Mouse (Mus musculus) heart, adult 2 months (tissue): ENCODE results near the gene Ppp1r18. TPM values are rescaled to one million over a fixed set of nuclear protein-coding genes. Genes with fewer than 3 reads are reported as not detected.

ENCODE experiments used
- DNase-seq, 2 experiments: peaks; one replicate each; pipeline ENCODE4 v3.0.0; 2021
- H3K27ac ChIP-seq: fragments of 200-600 bp; 2 replicates; pipeline ENCODE4 v1.8.1; 2022
- H3K27me3 ChIP-seq: fragments of 200-500 bp; 2 replicates; pipeline ENCODE4 v1.6.1; 2012; ENCODE audit warnings: mild to moderate bottlenecking, low read length, inconsistent platforms, mixed read lengths; ENCODE audit not compliant: control insufficient read depth, insufficient read depth
- H3K36me3 ChIP-seq: fragments of 200-500 bp; 2 replicates; pipeline ENCODE4 v1.6.1; 2012; ENCODE audit warnings: low read length, inconsistent platforms; ENCODE audit not compliant: control insufficient read depth, insufficient read depth
- H3K4me1 ChIP-seq: fragments of 200-500 bp; 2 replicates; pipeline ENCODE4 v1.6.1; 2011; ENCODE audit warnings: low read length; ENCODE audit not compliant: control insufficient read depth, insufficient read depth
- H3K4me3 ChIP-seq: fragments of 200-600 bp; 2 replicates; pipeline ENCODE4 v1.8.1; 2022
- H3K79me2 ChIP-seq: fragments of 200-500 bp; replicated peaks from 2 replicates; pipeline ENCODE4 v1.6.1; 2012; ENCODE audit warnings: mild to moderate bottlenecking, inconsistent platforms, low read length, moderate library complexity, mixed read lengths; ENCODE audit not compliant: control insufficient read depth, insufficient read depth
- H3K9ac ChIP-seq: fragments of 200-500 bp; 2 replicates; pipeline ENCODE4 v1.6.1; 2012; ENCODE audit warnings: low read depth, mild to moderate bottlenecking, control low read depth, inconsistent platforms, low read length, mixed read lengths
- CTCF ChIP-seq: fragments of 200-600 bp; IDR thresholded peaks from 2 replicates; pipeline ENCODE4 v1.8.1; 2022; ENCODE audit warnings: antibody characterized with exemption, mild to moderate bottlenecking, moderate library complexity
- EP300 ChIP-seq: fragments of 200-500 bp; IDR thresholded peaks from 2 replicates; pipeline ENCODE4 v1.6.1; 2011; ENCODE audit warnings: low read depth, low read length, control low read depth; ENCODE audit not compliant: insufficient read depth
- POLR2A ChIP-seq: fragments of 200-500 bp; IDR thresholded peaks from 2 replicates; pipeline ENCODE4 v1.6.1; 2011; ENCODE audit warnings: mild to moderate bottlenecking, low read depth, low read length, control low read depth; ENCODE audit not compliant: insufficient read depth
- WGBS: fragments of 180-500 bp; shearing (Covaris S2); methylation state at CpG from one replicate; pipeline ENCODE4 v1.1.7; 2018; 5-methylcytosine and 5-hydroxymethylcytosine counted together
- intact Hi-C: fragments of 180-260 bp; cut with DNase I; formaldehyde crosslinking; loops from one replicate; pipeline ENCODE4 v1.15.1; 2025
- microRNA-seq, 2 experiments: library from miRNA; unstranded; fragments of <30 nt; microRNA quantifications; one replicate each; pipeline ENCODE4 v1.2.0; 2021
- polyA plus RNA-seq: library from polyadenylated mRNA; depleted of rRNA; stranded (reverse); fragments of >200 nt; gene quantifications from 2 replicates; pipeline ENCODE4 v1.2.3, GENCODE M21; 2012; rRNA removed
- total RNA-seq, 2 experiments: library from RNA; stranded (reverse); gene quantifications; 2 replicates each; pipeline ENCODE4 v1.2.3; 2021

The Ppp1r18 gene
- total and polyA plus RNA-seq, 3 experiments = 12.8 to 21.3 (median 18.6) TPM

- WGBS = 19% methylated on average over 6 of the region's 6 CpGs
- Histone ChIP-seq H3K36me3 (peaks cover 11% of the 10 kb centered on the region), H3K4me3 (peak overlapping the region; percentile 79), H3K9ac (no peak overlapping the region), H3K79me2 (no peaks in the 10 kb centered on the region), H3K4me1 (peaks cover 8% of the 10 kb centered on the region), H3K27ac (peak overlapping the region; percentile 100), H3K27me3 (no peaks in the 10 kb centered on the region)
- no peak; the same call in 1 of the 2 replicates for TF ChIP-seq EP300
- no peak for TF ChIP-seq CTCF
- no peak for TF ChIP-seq POLR2A
- no peak for DNase-seq
- intact Hi-C loops = loop anchor here (2.0 kb wide), 1 partner anchor 59 kb away; the partner anchor contains the start of gene Gnl1
Measured at GRCm38 (mm10) chr17:35919864-35920301, 54.5 kb downstream of the Ppp1r18 start.

GRCm38 (mm10) chr17:35920384-35920783 is 55.0 kb downstream of the Ppp1r18 start:
- 0 out of 2 replicates have a peak, but pooled peaks have one; percentile 7 for TF ChIP-seq EP300
- TF ChIP-seq POLR2A = no peak; the same call in 1 of the 2 replicates
- TF ChIP-seq CTCF = no peak
- peaks cover 11% of the 10 kb centered on the region for H3K36me3 ChIP-seq
- H3K4me3 ChIP-seq = no peak overlapping the region
- peak overlapping the region; percentile 100 for H3K27ac ChIP-seq
- H3K79me2 ChIP-seq = no peaks in the 10 kb centered on the region
- DNase-seq = no peak
- H3K4me1 ChIP-seq = peaks cover 8% of the 10 kb centered on the region
- intact Hi-C loops = no loop called here
- WGBS = 50% methylated on average over 1 of the region's 1 CpGs
- H3K9ac ChIP-seq = no peak overlapping the region
- H3K27me3 ChIP-seq = no peaks in the 10 kb centered on the region

DNA sequence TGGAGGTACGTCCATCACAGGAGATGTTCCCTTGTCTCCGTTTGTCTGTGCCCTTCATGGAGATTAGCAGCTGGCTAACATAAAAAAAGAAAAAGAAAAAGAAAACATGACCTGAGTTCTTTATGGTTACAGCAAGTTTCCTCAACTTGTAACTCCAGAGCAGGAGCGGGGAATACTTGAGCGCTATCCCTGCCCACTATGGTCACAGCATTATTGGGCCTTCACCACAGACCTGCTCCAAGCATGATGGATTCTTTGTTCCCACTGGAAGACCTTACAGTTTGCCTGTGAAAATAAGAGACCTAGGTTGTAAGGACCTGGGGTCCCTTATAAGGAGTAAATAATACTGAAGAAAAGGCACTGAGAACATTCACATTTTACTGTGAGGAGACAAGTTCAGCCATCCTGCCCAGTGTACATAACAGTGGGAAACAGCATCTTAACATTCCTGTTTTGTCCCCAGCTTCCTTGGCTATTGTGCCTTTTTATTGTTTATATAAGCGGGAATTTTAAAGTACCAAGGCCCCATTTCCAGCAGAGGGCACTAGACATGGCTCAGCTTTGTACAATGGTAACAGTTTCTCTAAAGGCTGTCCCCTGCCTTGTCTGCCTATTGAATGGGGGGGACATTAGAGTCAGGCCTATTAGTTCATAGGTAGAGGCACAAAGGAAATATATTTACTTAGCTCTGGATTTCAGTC is 55.6 kb downstream of the Ppp1r18 start:
- DNase-seq = no peak
- intact Hi-C loops = no loop called here
- H3K79me2 ChIP-seq = no peaks in the 10 kb centered on the region
- H3K27me3 ChIP-seq = no peaks in the 10 kb centered on the region
- peak overlapping the region; percentile 100 for H3K27ac ChIP-seq
- TF ChIP-seq POLR2A (0 out of 2 replicates have a peak, but pooled peaks have one; percentile 31), CTCF (peak; percentile 74), EP300 (no peak)
- H3K4me3 ChIP-seq = no peak overlapping the region
- 68% methylated on average over 5 of the region's 5 CpGs for WGBS
- H3K4me1 ChIP-seq = peaks cover 6% of the 10 kb centered on the region
- H3K36me3 ChIP-seq = peaks cover 11% of the 10 kb centered on the region
- no peak overlapping the region for H3K9ac ChIP-seq

GRCm38 (mm10) chr17:35921710-35922109 is 56.3 kb downstream of the Ppp1r18 start:
- no peak for DNase-seq
- Histone ChIP-seq H3K27me3 (no peaks in the 10 kb centered on the region), H3K4me1 (peaks cover 6% of the 10 kb centered on the region), H3K9ac (no peak overlapping the region), H3K27ac (no peak overlapping the region), H3K79me2 (no peaks in the 10 kb centered on the region), H3K36me3 (peaks cover 11% of the 10 kb centered on the region), H3K4me3 (no peak overlapping the region)
- TF ChIP-seq EP300 (no peak), CTCF (no peak), POLR2A (no peak)
- WGBS = 54% methylated on average over 4 of the region's 4 CpGs
- intact Hi-C loops = no loop called here

- no peak overlapping the region for H3K27ac ChIP-seq
- 69% methylated on average over 3 of the region's 3 CpGs for WGBS
- H3K36me3 ChIP-seq = peaks cover 11% of the 10 kb centered on the region
- TF ChIP-seq POLR2A (no peak), CTCF (no peak), EP300 (no peak)
- H3K27me3 ChIP-seq = no peaks in the 10 kb centered on the region
- intact Hi-C loops = no loop called here
- H3K4me1 ChIP-seq = peaks cover 6% of the 10 kb centered on the region
- H3K79me2 ChIP-seq = no peaks in the 10 kb centered on the region
- no peak overlapping the region for H3K4me3 ChIP-seq
- no peak overlapping the region for H3K9ac ChIP-seq
- DNase-seq = no peak
Measured at GRCm38 (mm10) chr17:35922566-35922965, 57.2 kb downstream of the Ppp1r18 start.

DNA sequence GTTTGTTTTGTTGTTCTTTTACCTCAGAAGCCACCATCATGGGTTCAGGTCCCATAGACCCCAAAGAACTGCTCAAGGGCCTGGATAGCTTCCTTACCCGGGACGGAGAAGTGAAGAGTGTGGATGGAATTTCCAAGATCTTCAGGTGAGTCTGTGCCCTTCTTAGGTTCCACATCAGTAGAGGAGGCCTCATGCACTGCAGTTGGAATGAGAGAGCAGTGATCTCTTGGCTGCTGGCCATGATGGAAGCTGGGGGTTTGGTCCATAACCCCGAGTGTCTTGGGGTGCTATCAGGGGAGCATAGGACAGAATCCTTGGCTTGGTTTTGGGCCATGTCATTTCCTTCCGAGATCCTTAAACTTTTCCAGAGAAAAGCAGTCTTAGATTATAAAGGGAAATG is 57.9 kb downstream of the Ppp1r18 start:
- 80% methylated on average over 4 of the region's 4 CpGs for WGBS
- TF ChIP-seq EP300 = no peak
- no peak for TF ChIP-seq CTCF
- TF ChIP-seq POLR2A = no peak
- Histone ChIP-seq H3K79me2 (no peaks in the 10 kb centered on the region), H3K4me3 (no peak overlapping the region), H3K27me3 (no peaks in the 10 kb centered on the region), H3K9ac (no peak overlapping the region), H3K36me3 (peaks cover 11% of the 10 kb centered on the region), H3K4me1 (peaks cover 6% of the 10 kb centered on the region), H3K27ac (no peak overlapping the region)
- intact Hi-C loops = no loop called here
- no peak for DNase-seq

Small RNAs within 50 kb of the gene (microRNA-seq; reads per million reads assigned to microRNA genes)
- 0.39 to 0.56 reads per million in 2 experiments for gene Gm28033
- 0 reads per million in 2 experiments for gene Mir1894

Other genes starting within 250 kb of the Ppp1r18 start
- not detected for gene Gm9573, start 239.0 kb upstream of the Ppp1r18 start, total RNA-seq
- gene Gm9573, start 239.0 kb upstream of the Ppp1r18 start, polyA plus RNA-seq = not detected in 2 replicates
- not detected for gene Mucl3, start 221.9 kb upstream of the Ppp1r18 start, total RNA-seq
- not detected in 2 replicates for gene Mucl3, start 221.9 kb upstream of the Ppp1r18 start, polyA plus RNA-seq
- gene Vars2, start 198.0 kb upstream of the Ppp1r18 start, total RNA-seq = 10 to 100 TPM; 26.6 to 28.3 TPM
- 19.3 and 20.3 TPM in 2 replicates for gene Vars2, start 198.0 kb upstream of the Ppp1r18 start, polyA plus RNA-seq
- gene Gtf2h4, start 191.9 kb upstream of the Ppp1r18 start, total RNA-seq = 10 to 100 TPM; 15.0 to 20.6 TPM
- gene Gtf2h4, start 191.9 kb upstream of the Ppp1r18 start, polyA plus RNA-seq = 19.2 and 21.0 TPM in 2 replicates
- 10 to 100 TPM; 25.9 to 30.6 TPM for gene Ddr1, start 161.0 kb upstream of the Ppp1r18 start, total RNA-seq
- gene Ddr1, start 161.0 kb upstream of the Ppp1r18 start, polyA plus RNA-seq = 24.4 and 27.6 TPM in 2 replicates
- gene Ier3, start 43.9 kb upstream of the Ppp1r18 start, total RNA-seq = 10 to 100 TPM; 15.6 to 37.0 TPM
- gene Ier3, start 43.9 kb upstream of the Ppp1r18 start, polyA plus RNA-seq = 30.9 and 33.1 TPM in 2 replicates
- gene Flot1, start 42.4 kb upstream of the Ppp1r18 start, total RNA-seq = 100 to 1,000 TPM; 133 to 148 TPM
- 138 and 144 TPM in 2 replicates for gene Flot1, start 42.4 kb upstream of the Ppp1r18 start, polyA plus RNA-seq
- 10 to 100 TPM; 83.0 to 90.1 TPM for gene Tubb5, start 27.3 kb upstream of the Ppp1r18 start, total RNA-seq
- 108 and 134 TPM in 2 replicates for gene Tubb5, start 27.3 kb upstream of the Ppp1r18 start, polyA plus RNA-seq
- gene Mdc1, start 24.1 kb upstream of the Ppp1r18 start, total RNA-seq = 10 to 100 TPM; 13.2 to 13.3 TPM
- gene Mdc1, start 24.1 kb upstream of the Ppp1r18 start, polyA plus RNA-seq = 4.2 and 8.3 TPM in 2 replicates
- 1 to 10 TPM; 1.8 TPM for gene Nrm, start 4.3 kb upstream of the Ppp1r18 start, total RNA-seq
- gene Nrm, start 4.3 kb upstream of the Ppp1r18 start, polyA plus RNA-seq = 5.3 and 5.6 TPM in 2 replicates
- gene Dhx16, start 14.2 kb downstream of the Ppp1r18 start, total RNA-seq = 10 to 100 TPM; 19.3 to 20.3 TPM
- gene Dhx16, start 14.2 kb downstream of the Ppp1r18 start, polyA plus RNA-seq = 27.7 and 38.0 TPM in 2 replicates
- gene 2310061I04Rik, start 31.8 kb downstream of the Ppp1r18 start, total RNA-seq = 100 to 1,000 TPM in 1 of 2 experiments, 10 to 100 TPM in 1; 99.4 to 116 TPM
- gene 2310061I04Rik, start 31.8 kb downstream of the Ppp1r18 start, polyA plus RNA-seq = 164 and 176 TPM in 2 replicates
- 1 to 10 TPM; 6.0 TPM for gene Atat1, start 44.5 kb downstream of the Ppp1r18 start, total RNA-seq
- gene Atat1, start 44.5 kb downstream of the Ppp1r18 start, polyA plus RNA-seq = 22.0 and 24.3 TPM in 2 replicates
- gene Mrps18b, start 50.8 kb downstream of the Ppp1r18 start, total RNA-seq = 10 to 100 TPM; 50.9 to 56.2 TPM
- gene Mrps18b, start 50.8 kb downstream of the Ppp1r18 start, polyA plus RNA-seq = 76.0 and 99.7 TPM in 2 replicates
- gene Ppp1r10, start 50.8 kb downstream of the Ppp1r18 start, total RNA-seq = 10 to 100 TPM; 26.4 to 40.9 TPM
- 18.1 and 18.7 TPM in 2 replicates for gene Ppp1r10, start 50.8 kb downstream of the Ppp1r18 start, polyA plus RNA-seq
- gene Abcf1, start 104.2 kb downstream of the Ppp1r18 start, total RNA-seq = 10 to 100 TPM; 63.0 to 75.2 TPM
- 54.5 and 59.6 TPM in 2 replicates for gene Abcf1, start 104.2 kb downstream of the Ppp1r18 start, polyA plus RNA-seq
- 10 to 100 TPM; 27.4 to 35.6 TPM for gene Gnl1, start 114.3 kb downstream of the Ppp1r18 start, total RNA-seq
- 17.0 and 18.2 TPM in 2 replicates for gene Gnl1, start 114.3 kb downstream of the Ppp1r18 start, polyA plus RNA-seq
- 1 to 10 TPM; 3.9 to 4.3 TPM for gene Prr3, start 114.6 kb downstream of the Ppp1r18 start, total RNA-seq
- 6.8 and 7.6 TPM in 2 replicates for gene Prr3, start 114.6 kb downstream of the Ppp1r18 start, polyA plus RNA-seq
- gene H2-T24, start 155.0 kb downstream of the Ppp1r18 start, total RNA-seq = 1 to 10 TPM; 7.5 to 9.6 TPM
- gene H2-T24, start 155.0 kb downstream of the Ppp1r18 start, polyA plus RNA-seq = 4.3 and 9.4 TPM in 2 replicates
- 10 to 100 TPM; 27.3 to 34.1 TPM for gene H2-T23, start 167.3 kb downstream of the Ppp1r18 start, total RNA-seq
- 43.4 and 46.4 TPM in 2 replicates for gene H2-T23, start 167.3 kb downstream of the Ppp1r18 start, polyA plus RNA-seq
- 10 to 100 TPM in 1 of 2 experiments, 1 to 10 TPM in 1; 7.4 to 10.6 TPM for gene H2-T22, start 177.2 kb downstream of the Ppp1r18 start, total RNA-seq
- 23.4 and 23.8 TPM in 2 replicates for gene H2-T22, start 177.2 kb downstream of the Ppp1r18 start, polyA plus RNA-seq
- gene Gm6034, start 177.4 kb downstream of the Ppp1r18 start, total RNA-seq = not detected
- not detected in 2 replicates for gene Gm6034, start 177.4 kb downstream of the Ppp1r18 start, polyA plus RNA-seq
- 1 to 10 TPM; 3.5 to 4.4 TPM for gene Gm11127, start 192.8 kb downstream of the Ppp1r18 start, total RNA-seq
- not detected in 2 replicates for gene Gm11127, start 192.8 kb downstream of the Ppp1r18 start, polyA plus RNA-seq